Mouse (Mus musculus) cerebellum, adult 8-10 months (tissue): ENCODE data around the gene Heatr5a.

Experiments used
- DNase-seq: peaks from one replicate; pipeline ENCODE4 v3.0.0; 2022

Gene Heatr5a

GRCm38 (mm10) chr12:51843576-51844520 lies 127.3 kb downstream of the Heatr5a start:
- DNase-seq: no peak

DNA sequence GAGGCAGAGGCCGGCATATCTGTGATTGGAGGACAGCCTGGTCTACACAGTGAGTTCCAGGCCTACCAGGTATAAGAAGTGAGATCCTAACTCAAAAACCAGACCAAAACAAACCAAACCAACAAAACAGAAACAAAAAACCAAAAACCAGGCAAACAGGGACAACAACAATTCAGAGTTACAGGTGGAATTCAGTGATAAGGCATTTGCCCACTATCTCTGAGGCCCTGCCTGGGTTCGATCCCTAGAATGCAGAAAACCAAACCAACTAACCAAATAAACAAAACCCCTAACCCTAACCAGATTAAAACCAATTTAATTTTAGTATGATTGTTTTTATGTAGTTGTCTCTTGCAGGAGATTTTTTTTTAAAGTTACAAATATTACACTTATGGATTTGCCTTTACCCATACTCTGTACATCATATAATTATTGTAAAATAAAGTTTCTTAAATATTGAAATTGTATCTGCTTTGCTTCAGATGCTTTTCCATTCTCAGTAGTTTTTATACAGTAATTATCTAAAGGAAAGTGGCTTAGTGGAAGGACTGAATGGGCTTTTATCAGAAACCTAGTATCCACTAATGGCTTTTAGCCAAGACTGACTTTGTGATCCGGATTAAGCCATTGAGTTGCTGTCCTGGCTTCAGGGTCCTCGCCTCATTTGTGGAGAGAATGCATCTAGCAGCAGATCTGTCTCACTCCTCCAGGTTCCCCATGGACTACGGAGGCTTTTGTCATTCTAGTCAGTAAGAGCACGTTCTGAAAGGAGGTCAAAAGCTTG lies 128.8 kb downstream of the Heatr5a start:
- DNase-seq: no peak

- DNase-seq: no peak
Observed at GRCm38 (mm10) chr12:51839856-51840255, 131.3 kb downstream of the Heatr5a start.

GRCm38 (mm10) chr12:51835219-51835618 lies 135.9 kb downstream of the Heatr5a start:
- DNase-seq: no peak

- DNase-seq: no peak
Observed at GRCm38 (mm10) chr12:51831931-51832330, 139.2 kb downstream of the Heatr5a start.

- DNase-seq: no peak
Observed at GRCm38 (mm10) chr12:51831296-51831695, 139.8 kb downstream of the Heatr5a start.

DNA sequence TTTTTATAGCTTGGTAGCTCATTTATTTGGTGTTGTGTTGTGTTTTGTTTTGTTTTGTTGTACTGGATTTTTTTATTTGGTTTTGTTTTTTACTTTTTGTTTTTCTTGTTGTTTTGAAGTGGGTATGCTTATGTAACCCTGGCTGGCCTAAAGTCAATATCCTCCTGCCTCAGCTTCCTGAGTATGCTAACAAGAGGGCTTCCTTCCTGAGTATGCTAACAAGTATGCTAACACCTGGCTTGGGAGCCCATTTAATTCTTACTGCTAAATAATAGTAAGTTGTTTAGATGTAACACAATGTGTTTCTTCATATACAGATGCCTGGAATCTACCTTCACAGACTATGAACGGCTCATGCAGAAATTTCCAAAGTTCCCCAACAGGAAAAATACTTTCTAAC lies 140.4 kb downstream of the Heatr5a start:
- DNase-seq: no peak

DNA sequence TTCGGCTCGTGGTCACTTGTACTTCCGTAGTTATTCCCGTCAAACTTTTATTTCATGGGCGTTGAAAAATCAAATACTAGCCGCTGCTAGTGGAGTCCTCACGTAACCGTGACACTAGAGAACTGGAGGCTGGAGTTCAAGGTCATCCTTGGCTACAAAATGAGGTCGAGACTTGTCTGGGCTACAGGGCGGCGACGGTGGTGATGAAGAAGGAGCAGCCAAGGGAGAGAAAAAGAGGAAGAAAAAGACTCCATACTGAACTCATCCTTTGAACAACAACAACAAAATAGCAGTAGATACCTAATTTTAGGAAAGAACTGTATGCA lies 141.1 kb downstream of the Heatr5a start:
- DNase-seq: no peak

DNA sequence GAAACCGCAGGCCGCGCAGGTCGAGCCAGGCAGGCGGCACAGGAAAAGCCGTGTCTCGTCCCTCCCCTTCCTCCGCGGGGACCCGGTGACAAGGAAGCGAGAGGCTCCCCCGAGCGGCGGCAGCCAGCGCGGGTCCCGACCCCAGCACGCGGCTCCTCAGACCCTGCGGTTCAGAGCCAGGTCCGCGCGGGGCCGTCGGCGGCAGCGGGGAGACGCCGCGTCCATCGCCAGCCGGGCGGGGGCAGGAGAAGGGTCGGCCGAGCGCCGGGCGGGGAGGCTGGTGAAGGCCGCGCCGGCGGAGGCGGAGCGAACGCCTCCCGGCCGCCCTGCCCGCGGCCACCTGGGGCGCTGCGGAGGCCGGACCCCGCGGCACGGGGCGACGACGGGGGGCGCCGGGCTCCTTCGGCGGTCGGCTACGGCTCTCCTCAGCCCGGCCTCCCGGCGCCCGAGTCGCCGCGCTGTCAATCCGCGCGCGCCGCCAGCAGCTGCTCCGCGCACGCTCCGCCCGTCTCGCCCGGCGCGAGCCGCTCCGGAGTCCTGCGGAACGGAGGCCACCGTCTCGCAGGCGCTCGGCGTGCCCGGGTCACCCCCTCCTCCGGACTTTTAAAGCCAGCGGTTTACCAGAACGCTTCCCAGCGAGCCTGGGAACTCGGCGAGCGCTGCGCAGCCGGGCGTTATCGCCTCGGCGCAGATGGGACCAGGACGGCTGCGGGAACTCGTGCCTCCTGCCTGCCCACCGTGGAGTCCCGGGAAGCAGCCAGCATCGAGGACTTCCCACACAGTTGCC lies 141.6 kb downstream of the Heatr5a start, which contains the start of gene Hectd1:
Gene Hectd1, minus strand, starts transcription at position 247 of the 787 bp plus-strand sequence.
- peak; percentile 80 for DNase-seq

DNA sequence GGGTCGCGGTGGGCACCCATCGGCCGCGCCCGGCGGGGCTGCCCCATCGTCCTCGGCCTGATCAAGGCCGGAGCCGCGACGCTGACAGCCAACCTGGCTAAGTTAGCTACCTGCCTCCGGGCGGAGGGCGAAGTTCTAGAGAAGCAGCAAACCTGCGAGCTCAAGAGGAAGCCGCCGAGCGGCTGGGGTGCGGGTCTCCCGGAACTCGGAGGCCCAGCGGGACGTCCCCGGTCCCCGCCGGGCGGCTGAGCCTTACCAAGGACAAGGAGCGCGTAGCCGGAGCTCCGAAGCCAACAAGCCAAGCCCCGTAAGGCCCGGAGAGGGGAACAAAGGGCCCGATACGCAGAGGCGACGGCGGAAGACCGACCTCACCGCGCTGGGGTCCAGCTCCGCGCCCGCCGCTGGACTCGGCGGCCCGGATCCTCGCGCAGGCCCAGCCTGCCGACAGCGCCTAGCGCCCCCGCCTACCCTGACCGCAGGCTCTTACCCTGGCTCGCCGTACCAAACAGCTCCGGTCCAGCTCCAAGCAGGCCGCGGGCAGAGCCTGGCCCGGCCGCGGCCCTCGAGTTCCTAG lies 142.3 kb downstream of the Heatr5a start:
- no peak for DNase-seq

DNA sequence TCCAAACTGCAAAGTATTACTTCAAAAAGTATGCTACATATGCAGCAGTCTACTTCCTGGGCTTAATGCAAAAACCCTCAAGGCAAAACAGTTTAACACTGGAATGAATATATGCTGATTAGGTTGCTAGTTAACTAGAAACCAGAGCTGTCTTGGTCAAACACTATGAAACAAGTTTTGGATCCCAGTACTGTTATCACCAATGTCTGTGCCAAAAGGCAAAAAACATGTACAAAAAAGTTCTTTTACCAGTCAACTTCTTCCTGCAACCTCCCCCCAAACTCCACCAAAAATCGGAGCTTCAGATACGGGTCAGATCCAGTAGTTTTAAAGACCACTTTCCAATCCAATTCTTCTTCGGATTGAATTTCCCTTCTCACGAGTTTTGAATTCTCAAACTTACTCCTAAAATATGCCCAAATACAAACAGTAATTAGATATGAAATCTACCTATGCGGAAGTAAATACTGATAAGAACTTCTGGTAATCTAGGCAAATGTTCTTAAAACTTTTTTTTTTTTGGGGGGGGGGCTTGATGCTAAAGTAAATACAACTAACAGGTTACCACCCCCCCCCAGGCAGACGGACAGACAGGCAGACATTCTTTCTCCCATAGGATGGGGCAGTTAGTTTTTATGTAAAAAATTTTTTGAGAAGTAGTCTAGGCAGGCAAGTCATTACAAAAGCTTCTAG lies 143.0 kb downstream of the Heatr5a start:
- no peak for DNase-seq
